Mouse (Mus musculus) neural tube, embryonic 14.5 days (tissue): ENCODE measurements at regions not wholly inside any gene's neighbourhood (a gene's known extent, or its start where the extent isn't known, plus 50 kb on each side); places are given as distances from the start of the nearest gene placed in this dataset.

ENCODE experiments used
- ATAC-seq: fragments of 200-750 bp; cut with Nextera tagmentation; 2 replicates; pipeline ENCODE4 v1.8.0; 2017; ENCODE audit warnings: low read depth, mild to moderate bottlenecking, moderate TSS enrichment, moderate library complexity
- H3K27ac ChIP-seq: fragments of 300-500 bp; sonication (generic); 2 replicates; pipeline ENCODE4 v1.5.1; 2014; ENCODE audit warnings: low read depth, mild to moderate bottlenecking, control low read depth, low read length, moderate library complexity, mixed read lengths
- H3K27me3 ChIP-seq: fragments of 300-500 bp; sonication (generic); 2 replicates; pipeline ENCODE4 v1.6.1; 2014; ENCODE audit warnings: low read length; ENCODE audit not compliant: control insufficient read depth, insufficient read depth
- H3K36me3 ChIP-seq: fragments of 300-500 bp; sonication (generic); 2 replicates; pipeline ENCODE4 v1.6.1; 2014; ENCODE audit warnings: low read length, mixed read lengths; ENCODE audit not compliant: control insufficient read depth, insufficient read depth
- H3K4me1 ChIP-seq: fragments of 300-500 bp; sonication (generic); 2 replicates; pipeline ENCODE4 v1.6.1; 2014; ENCODE audit warnings: low read length; ENCODE audit not compliant: control insufficient read depth, insufficient read depth
- H3K4me2 ChIP-seq: fragments of 300-500 bp; sonication (generic); 2 replicates; pipeline ENCODE4 v1.6.1; 2014; ENCODE audit warnings: mild to moderate bottlenecking, low read depth, low read length, control low read depth
- H3K4me3 ChIP-seq: fragments of 300-500 bp; sonication (generic); 2 replicates; pipeline ENCODE4 v1.5.1; 2014; ENCODE audit warnings: low read depth, low read length, control low read depth, mixed read lengths
- H3K9ac ChIP-seq: fragments of 300-500 bp; sonication (generic); replicated peaks from 2 replicates; pipeline ENCODE4 v1.6.1; 2014; ENCODE audit warnings: low read depth, mild to moderate bottlenecking, control low read depth, low read length, mixed read lengths
- H3K9me3 ChIP-seq: fragments of 300-500 bp; sonication (generic); 2 replicates; pipeline ENCODE4 v1.6.1; 2016; ENCODE audit warnings: low read length; ENCODE audit not compliant: control insufficient read depth
- WGBS: fragments of 180-500 bp; shearing (Covaris S2); extraction: QIAGEN DNeasy Blood & Tissue Kit; methylation state at CpG from one replicate; pipeline ENCODE4 v1.1.7; 2014; 5-methylcytosine and 5-hydroxymethylcytosine counted together

GRCm38 (mm10) chr17:88165811-88166210 lies 100.7 kb upstream of the Fbxo11 start:
- Histone ChIP-seq H3K4me1 (no peaks in the 10 kb centered on the region), H3K27me3 (no peaks in the 10 kb centered on the region), H3K9me3 (no peaks in the 10 kb centered on the region), H3K27ac (no peak overlapping the region), H3K36me3 (no peaks in the 10 kb centered on the region), H3K4me3 (no peak overlapping the region), H3K9ac (no peak overlapping the region), H3K4me2 (no peak overlapping the region)
- 87% methylated on average over 6 of the region's 6 CpGs for WGBS
- no peak for ATAC-seq

DNA sequence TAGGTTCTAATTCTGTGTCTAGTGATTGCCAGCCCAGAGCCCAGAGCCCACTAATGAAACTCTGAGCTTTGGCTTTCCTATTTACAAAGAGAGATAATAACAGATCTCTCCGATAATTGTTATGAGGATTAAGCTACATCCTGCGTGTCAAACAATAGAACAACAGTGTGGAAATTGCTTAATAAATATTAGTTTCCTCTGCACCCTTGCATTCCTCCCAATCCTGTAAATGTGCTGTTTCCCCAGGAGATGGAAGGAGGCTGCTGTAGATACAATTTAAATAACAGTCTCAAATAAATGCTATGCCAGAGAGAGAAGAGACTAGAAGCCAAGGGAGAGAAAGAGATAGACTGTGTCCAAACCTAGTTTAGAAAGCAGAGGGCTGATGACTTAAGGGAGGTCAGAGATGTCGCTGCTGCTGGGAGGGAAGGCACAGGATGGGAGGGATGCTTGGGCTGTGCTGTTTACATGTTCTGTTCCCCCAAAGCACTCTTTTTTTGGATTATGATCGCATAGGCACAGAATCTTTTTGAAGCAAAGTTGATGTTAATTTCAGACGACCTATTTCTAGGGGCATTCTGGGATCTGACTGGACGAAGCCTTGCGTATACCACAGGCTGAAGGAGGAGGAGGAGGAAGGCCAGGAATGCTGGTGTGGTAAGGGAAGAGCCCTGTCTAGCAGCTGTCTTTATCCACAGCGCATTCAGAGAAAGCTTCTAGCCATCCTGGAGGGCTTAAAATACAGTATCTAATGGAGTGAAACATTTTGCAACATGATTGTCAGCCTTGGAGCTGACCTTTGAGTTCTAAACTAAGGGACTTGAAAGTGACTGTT lies 103.4 kb upstream of the Fbxo11 start:
- WGBS, result 78% methylated on average over 8 of the region's 8 CpGs
- H3K9ac ChIP-seq, result no peak overlapping the region
- no peak for ATAC-seq

GRCm38 (mm10) chr17:88171606-88172005 lies 106.5 kb upstream of the Fbxo11 start:
- ATAC-seq, result no peak
- H3K9ac ChIP-seq, result no peak overlapping the region
- H3K36me3 ChIP-seq, result no peaks in the 10 kb centered on the region
- no peaks in the 10 kb centered on the region for H3K4me1 ChIP-seq
- H3K4me3 ChIP-seq, result no peak overlapping the region
- WGBS, result 93% methylated on average over 3 of the region's 3 CpGs
- no peaks in the 10 kb centered on the region for H3K9me3 ChIP-seq
- no peak overlapping the region for H3K27ac ChIP-seq
- H3K27me3 ChIP-seq, result no peaks in the 10 kb centered on the region
- H3K4me2 ChIP-seq, result no peak overlapping the region

More for the DNA sequence above, 103.4 kb upstream of the Fbxo11 start:
- no peaks in the 10 kb centered on the region for H3K4me1 ChIP-seq
- no peak overlapping the region for H3K4me2 ChIP-seq
- no peaks in the 10 kb centered on the region for H3K9me3 ChIP-seq
- no peak overlapping the region for H3K27ac ChIP-seq
- H3K27me3 ChIP-seq, result no peaks in the 10 kb centered on the region
- H3K36me3 ChIP-seq, result no peaks in the 10 kb centered on the region
- no peak overlapping the region for H3K4me3 ChIP-seq

DNA sequence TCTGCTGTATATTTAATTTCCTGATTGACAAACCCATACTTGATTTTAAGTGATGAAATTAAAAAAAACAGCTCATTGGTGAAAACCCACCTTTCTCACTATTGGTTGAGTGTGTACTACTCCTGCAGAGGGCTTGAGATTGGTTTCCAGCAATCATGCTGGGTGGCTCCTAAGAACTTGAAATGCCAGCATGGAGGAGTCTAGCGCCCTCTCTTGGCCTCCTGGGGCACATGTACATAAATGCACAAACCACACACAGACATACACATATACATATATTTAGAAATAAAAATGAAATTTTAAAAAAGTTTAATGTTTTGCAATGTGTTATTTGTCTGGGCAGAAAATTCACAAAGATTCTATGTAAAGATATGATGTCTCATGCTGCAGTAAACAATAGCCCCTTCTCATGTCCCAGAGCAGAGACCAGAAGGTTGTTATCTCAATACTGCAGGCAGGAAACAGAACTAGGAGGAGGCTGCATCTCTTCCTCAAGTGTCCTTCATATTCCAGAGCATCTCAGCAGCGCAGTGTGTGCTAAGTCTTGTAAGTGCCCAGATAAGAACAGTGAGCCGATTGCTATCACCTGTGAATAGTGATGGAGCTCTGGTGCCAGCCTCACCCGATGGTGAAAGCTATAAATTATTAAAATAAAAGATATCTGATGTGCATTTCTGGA lies 108.4 kb upstream of the Fbxo11 start:
- H3K4me1 ChIP-seq, result no peaks in the 10 kb centered on the region
- no peak for ATAC-seq
- H3K27me3 ChIP-seq, result no peaks in the 10 kb centered on the region
- no peak overlapping the region for H3K4me2 ChIP-seq
- no peak overlapping the region for H3K9ac ChIP-seq
- no peaks in the 10 kb centered on the region for H3K9me3 ChIP-seq
- WGBS, result 82% methylated on average over 4 of the region's 4 CpGs
- no peak overlapping the region for H3K4me3 ChIP-seq
- H3K27ac ChIP-seq, result no peak overlapping the region
- no peaks in the 10 kb centered on the region for H3K36me3 ChIP-seq

DNA sequence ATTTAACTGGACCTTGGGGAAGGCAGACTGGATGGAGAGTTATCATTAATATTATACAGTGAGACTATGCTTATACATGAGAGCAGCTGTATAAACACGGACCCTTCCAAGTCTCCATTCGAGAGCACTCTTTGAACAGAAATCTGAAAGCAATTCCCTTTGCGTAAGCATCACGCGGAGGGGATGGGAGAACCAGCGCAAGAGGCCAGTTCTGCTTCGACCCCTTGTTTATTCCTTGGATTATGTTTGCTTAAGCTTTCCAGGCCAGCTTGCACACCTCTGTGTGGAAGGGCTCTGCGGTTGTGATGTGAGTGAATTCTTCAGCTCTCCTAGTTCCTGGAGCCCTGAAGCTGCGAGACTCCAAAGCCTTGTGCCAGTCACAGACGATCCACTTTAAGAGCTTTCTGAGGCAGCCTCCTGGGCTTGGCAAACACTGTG lies 109.2 kb upstream of the Fbxo11 start:
- Histone ChIP-seq H3K4me1 (no peaks in the 10 kb centered on the region), H3K4me2 (no peak overlapping the region), H3K9me3 (no peaks in the 10 kb centered on the region), H3K27ac (no peak overlapping the region), H3K27me3 (no peaks in the 10 kb centered on the region), H3K4me3 (no peak overlapping the region), H3K36me3 (no peaks in the 10 kb centered on the region), H3K9ac (no peak overlapping the region)
- WGBS, result 87% methylated on average over 10 of the region's 10 CpGs
- no peak for ATAC-seq

DNA sequence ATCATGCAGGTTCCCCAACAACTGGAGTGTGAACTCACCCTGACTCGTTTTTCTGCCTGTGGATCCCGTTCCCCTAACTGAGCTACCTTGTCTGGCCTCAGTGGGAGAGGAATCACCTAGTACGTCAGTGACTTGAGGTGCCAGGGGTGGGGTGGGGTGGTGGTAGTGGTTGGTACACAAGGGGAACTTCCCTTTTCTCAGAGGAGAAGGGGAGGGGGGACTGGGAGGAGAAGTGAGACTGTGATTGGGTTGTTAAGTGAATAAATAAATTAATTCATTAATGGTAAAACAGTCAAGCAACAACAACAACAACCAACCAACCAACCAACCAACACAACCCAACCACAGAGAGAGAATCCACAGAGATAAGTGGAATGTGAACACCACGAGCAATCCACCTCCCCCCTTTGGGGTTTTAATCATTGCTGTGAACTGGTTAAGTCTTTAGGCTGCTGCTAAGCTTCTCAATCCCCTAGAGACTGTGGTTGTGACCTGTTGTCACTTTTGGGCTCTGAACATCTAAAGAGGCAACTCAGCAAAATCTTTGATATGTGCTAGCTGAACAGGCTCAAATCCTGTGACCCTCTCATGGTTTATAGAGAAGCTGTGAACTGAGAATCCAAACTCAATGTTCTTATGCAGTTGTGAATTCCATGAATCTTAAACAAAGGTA lies 111.0 kb upstream of the Fbxo11 start:
- no peaks in the 10 kb centered on the region for H3K36me3 ChIP-seq
- H3K27me3 ChIP-seq, result no peaks in the 10 kb centered on the region
- no peaks in the 10 kb centered on the region for H3K4me1 ChIP-seq
- no peak overlapping the region for H3K9ac ChIP-seq
- H3K9me3 ChIP-seq, result no peaks in the 10 kb centered on the region
- H3K4me2 ChIP-seq, result no peak overlapping the region
- H3K27ac ChIP-seq, result no peak overlapping the region
- H3K4me3 ChIP-seq, result no peak overlapping the region
- ATAC-seq, result no peak
- 91% methylated on average over 4 of the region's 4 CpGs for WGBS

DNA sequence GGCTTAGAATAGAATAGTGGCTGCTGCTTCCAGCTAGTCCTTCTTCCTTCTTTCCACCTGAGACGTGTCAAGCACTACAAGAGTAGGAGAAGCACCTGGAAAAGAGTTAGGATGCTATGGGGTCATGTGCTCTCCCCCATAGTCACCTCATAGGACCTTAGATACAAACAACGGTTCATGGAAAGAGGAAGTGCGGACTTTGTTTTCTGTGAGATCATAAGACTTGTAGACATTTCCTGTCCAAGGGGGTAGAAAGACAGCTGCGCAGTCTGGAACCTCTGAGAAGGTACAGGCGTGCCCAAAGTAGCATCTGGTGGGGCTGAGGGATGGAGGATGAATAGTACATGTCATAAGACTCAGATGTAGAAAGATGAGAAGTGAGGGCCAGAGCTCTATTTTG lies 125.6 kb upstream of the Fbxo11 start:
- H3K4me1 ChIP-seq, result no peaks in the 10 kb centered on the region
- no peak overlapping the region for H3K27ac ChIP-seq
- no peaks in the 10 kb centered on the region for H3K36me3 ChIP-seq
- no peak overlapping the region for H3K9ac ChIP-seq
- H3K4me3 ChIP-seq, result no peak overlapping the region
- no peaks in the 10 kb centered on the region for H3K9me3 ChIP-seq
- H3K27me3 ChIP-seq, result no peaks in the 10 kb centered on the region
- 85% methylated on average over 5 of the region's 5 CpGs for WGBS
- H3K4me2 ChIP-seq, result no peak overlapping the region
- no peak for ATAC-seq

DNA sequence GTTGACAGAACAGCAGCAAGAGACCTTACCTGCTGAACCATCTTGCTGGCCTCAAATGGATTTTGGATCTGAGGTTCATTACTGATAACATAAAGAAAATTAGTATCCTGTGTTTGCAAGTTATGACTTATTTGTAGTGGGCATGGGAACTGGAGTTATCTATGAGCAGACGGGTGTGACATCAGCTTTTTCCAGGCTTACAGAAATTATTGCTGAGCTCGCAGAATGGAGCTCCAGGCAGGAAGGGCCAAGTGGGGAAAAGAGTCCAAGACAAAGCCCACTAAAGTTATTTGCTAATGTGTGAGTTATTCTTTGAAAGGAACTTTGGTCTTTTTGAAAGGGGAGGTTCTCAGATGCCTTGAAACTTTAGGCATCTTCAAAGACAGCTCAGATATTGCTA lies 126.4 kb upstream of the Fbxo11 start:
- no peaks in the 10 kb centered on the region for H3K36me3 ChIP-seq
- no peak overlapping the region for H3K9ac ChIP-seq
- H3K4me3 ChIP-seq, result no peak overlapping the region
- H3K4me1 ChIP-seq, result no peaks in the 10 kb centered on the region
- H3K27ac ChIP-seq, result no peak overlapping the region
- no peaks in the 10 kb centered on the region for H3K27me3 ChIP-seq
- no peak for ATAC-seq
- H3K4me2 ChIP-seq, result no peak overlapping the region
- 89% methylated on average over 2 of the region's 2 CpGs for whole genome bisulfite sequencing
- no peaks in the 10 kb centered on the region for H3K9me3 ChIP-seq
